Mouse (Mus musculus) heart, postnatal 0 days (tissue): ENCODE measurements around the gene Cox17.

Experiments used
- CTCF ChIP-seq: IDR thresholded peaks from 2 replicates; pipeline ENCODE4 v1.5.1; 2016; ENCODE audit warnings: antibody characterized with exemption, control low read depth, low read depth
- EP300 ChIP-seq: IDR thresholded peaks from 2 replicates; pipeline ENCODE4 v1.6.1; 2016; ENCODE audit warnings: antibody characterized with exemption, low read depth

DNA sequence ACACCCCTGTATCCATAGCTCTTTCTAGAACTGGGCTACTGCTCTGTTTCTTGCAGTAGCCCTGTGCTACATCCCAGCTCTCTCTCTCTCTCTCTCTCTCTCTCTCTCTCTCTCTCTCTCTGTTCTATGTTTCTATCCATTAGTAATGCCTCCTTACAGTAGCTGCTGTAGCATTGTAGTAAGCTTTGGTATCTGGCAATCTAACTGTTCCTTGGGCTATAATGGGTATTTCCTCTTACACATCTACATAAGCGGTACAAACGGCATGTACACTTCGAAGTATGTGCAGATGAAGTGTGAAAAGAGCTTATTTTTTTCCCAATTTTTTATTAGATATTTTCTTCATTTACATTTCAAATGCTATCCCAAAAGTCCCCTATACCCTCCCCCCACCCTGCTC lies 33.1 kb downstream of the Cox17 start:
- TF ChIP-seq CTCF (no peak), EP300 (no peak)
